ENCODE assay signal across 12 mouse cellular contexts in genomic region chr17:71309141-71309540, GRCm38 (mm10). TPM values are rescaled to one million over a fixed set of nuclear protein-coding genes. Genes with fewer than 3 reads are reported as not detected.
DNase-seq lines count a peak whose midpoint lies in the region; ATAC-seq and TF ChIP-seq lines count a peak whose summit lies in the region.
"Had no signal": no experiment of that assay in that cellular context is flagged by ENCODE, and none has a peak within 500 bp of the region (broad histone marks: within the 10 kb centered on the region; RNA-seq: fewer than 3 reads in every experiment).

No protein-coding gene starts in this region.

- no peak for ATAC-seq in heart, embryonic 14.5 days (ENCODE audit: insufficient number of reproducible peaks, insufficient read depth, low FRiP score, low read depth)
- ATAC-seq in limb, embryonic 11.5 days (ENCODE audit: insufficient number of reproducible peaks, low FRiP score, low TSS enrichment, low read depth): no peak
- ATAC-seq in midbrain, postnatal 0 days (ENCODE audit: low FRiP score): no peak
- no peak for ATAC-seq in intestine, embryonic 15.5 days
- no peak for ATAC-seq in CD4-positive, CD25-positive, alpha-beta regulatory T cell, adult 4 months

- peak overlapping the region; percentile 17 to 68 for H3K4me3 ChIP-seq in heart, embryonic 14.5 days (ENCODE audit: control insufficient read depth in 1 of 2, insufficient read depth in 1 of 2, low read depth in 1 of 2, low read length in 2 of 2)
- H3K4me3 ChIP-seq in heart, adult 2 months: no peak overlapping the region
- H3K4me3 ChIP-seq in embryonic facial prominence, embryonic 10.5 days: peak overlapping the region; percentile 78
- H3K4me3 ChIP-seq in limb, embryonic 11.5 days (ENCODE audit: low read depth, low read length): 0 out of 2 replicates have a peak overlapping the region, but pooled peaks have one; percentile 2
- no peak overlapping the region for H3K4me3 ChIP-seq in midbrain, postnatal 0 days (ENCODE audit: low read depth, low read length)
- H3K4me3 ChIP-seq in intestine, embryonic 15.5 days (replicated peaks): no peak overlapping the region

- intact Hi-C loops in heart, adult 2 months (cut with DNase I): loop anchor here (5.0 kb wide), 1 partner anchor 42 kb away; no protein-coding TSS in a partner anchor

- 34% methylated on average over 14 of the region's 14 CpGs for WGBS in heart, embryonic 14.5 days
- WGBS in heart, adult 2 months: 39% methylated on average over 14 of the region's 14 CpGs
- WGBS in embryonic facial prominence, embryonic 10.5 days: 21% methylated on average over 14 of the region's 14 CpGs
- WGBS in limb, embryonic 11.5 days: 26% methylated on average over 14 of the region's 14 CpGs
- WGBS in midbrain, postnatal 0 days: 13% methylated on average over 14 of the region's 14 CpGs
- 53% methylated on average over 14 of the region's 14 CpGs for WGBS in intestine, embryonic 15.5 days

- TF ChIP-seq POLR2A in heart, adult 2 months (IDR thresholded peaks at IDR 0.05; ENCODE audit: insufficient read depth, low read depth, low read length): no peak

- H3K27ac ChIP-seq in heart, embryonic 14.5 days (replicated peaks in 1 of 2; ENCODE audit: control insufficient read depth in 1 of 2, insufficient read depth in 1 of 2, low read depth in 2 of 2, low read length in 2 of 2): no peak overlapping the region
- H3K27ac ChIP-seq in heart, adult 2 months: no peak overlapping the region; the same call in 1 of the 2 replicates
- peak overlapping the region; percentile 92 for H3K27ac ChIP-seq in embryonic facial prominence, embryonic 10.5 days (replicated peaks)
- no peak overlapping the region for H3K27ac ChIP-seq in limb, embryonic 11.5 days (replicated peaks; ENCODE audit: low read depth, low read length)
- no peak overlapping the region for H3K27ac ChIP-seq in midbrain, postnatal 0 days (ENCODE audit: low read depth, low read length)
- H3K27ac ChIP-seq in intestine, embryonic 15.5 days: no peak overlapping the region
- H3K27ac ChIP-seq: lung, embryonic 15.5 days had no signal

- no peak for DNase-seq in heart, adult 2 months
- peak; percentile 47 for DNase-seq in embryonic facial prominence, embryonic 10.5 days (ENCODE audit: low spot score)
- DNase-seq in limb, embryonic 11.5 days (ENCODE audit: low spot score): peak; percentile 39
- no peak for DNase-seq in midbrain, postnatal 0 days (ENCODE audit: low spot score)
- no peak for DNase-seq in adrenal gland, adult 2 months
- DNase-seq: adrenal gland, postnatal 25 days; kidney, adult 8-10 months had no signal

- no peaks in the 10 kb centered on the region for H3K79me2 ChIP-seq in heart, adult 2 months (replicated peaks; ENCODE audit: control insufficient read depth, insufficient read depth, low read length)

- TF ChIP-seq EP300 in heart, adult 2 months (IDR thresholded peaks at IDR 0.05; ENCODE audit: insufficient read depth, low read depth, low read length): no peak

- no peaks in the 10 kb centered on the region for H3K9me3 ChIP-seq in heart, embryonic 14.5 days (ENCODE audit: control insufficient read depth, low read length)
- no peaks in the 10 kb centered on the region for H3K9me3 ChIP-seq in embryonic facial prominence, embryonic 10.5 days
- no peaks in the 10 kb centered on the region for H3K9me3 ChIP-seq in limb, embryonic 11.5 days (ENCODE audit: control insufficient read depth, low read length)
- H3K9me3 ChIP-seq in midbrain, postnatal 0 days (ENCODE audit: low read length): no peaks in the 10 kb centered on the region
- H3K9me3 ChIP-seq in intestine, embryonic 15.5 days: no peaks in the 10 kb centered on the region
- H3K9me3 ChIP-seq: lung, embryonic 15.5 days had no signal

- no peak for TF ChIP-seq CTCF in heart, adult 2 months (IDR thresholded peaks at IDR 0.05)
- TF ChIP-seq CTCF in midbrain, postnatal 0 days (IDR thresholded peaks at IDR 0.05): no peak

- H3K4me1 ChIP-seq in heart, embryonic 14.5 days (ENCODE audit: control insufficient read depth in 2 of 2, insufficient read depth in 2 of 2, low read length in 2 of 2): peaks cover 15 to 31% of the 10 kb centered on the region in 2 experiments
- peaks cover 1% of the 10 kb centered on the region; the same call in 1 of the 2 replicates for H3K4me1 ChIP-seq in heart, adult 2 months (ENCODE audit: control insufficient read depth, insufficient read depth, low read length)
- peaks cover 41% of the 10 kb centered on the region for H3K4me1 ChIP-seq in embryonic facial prominence, embryonic 10.5 days
- peaks cover 8% of the 10 kb centered on the region for H3K4me1 ChIP-seq in limb, embryonic 11.5 days (ENCODE audit: control insufficient read depth, insufficient read depth, low read length)
- H3K4me1 ChIP-seq in midbrain, postnatal 0 days (ENCODE audit: insufficient read depth, low read length): peaks cover 8% of the 10 kb centered on the region; the same call in 1 of the 2 replicates
- peaks cover 11% of the 10 kb centered on the region for H3K4me1 ChIP-seq in intestine, embryonic 15.5 days (replicated peaks)

- H3K27me3 ChIP-seq in heart, embryonic 14.5 days (ENCODE audit: control insufficient read depth, insufficient read depth, low read length): peaks cover 5% of the 10 kb centered on the region; the same call in 1 of the 2 replicates
- H3K27me3 ChIP-seq in heart, adult 2 months (ENCODE audit: control insufficient read depth, insufficient read depth, low read length): no peaks in the 10 kb centered on the region; the same call in 1 of the 2 replicates
- H3K27me3 ChIP-seq in embryonic facial prominence, embryonic 10.5 days (replicated peaks; ENCODE audit: low read depth, poor library complexity, severe bottlenecking): peaks cover 32% of the 10 kb centered on the region
- no peaks in the 10 kb centered on the region for H3K27me3 ChIP-seq in limb, embryonic 11.5 days (ENCODE audit: control insufficient read depth, insufficient read depth, low read length)
- H3K27me3 ChIP-seq in midbrain, postnatal 0 days (ENCODE audit: insufficient read depth, low read length): peaks cover 20% of the 10 kb centered on the region
- peaks cover 24% of the 10 kb centered on the region for H3K27me3 ChIP-seq in intestine, embryonic 15.5 days (replicated peaks)
- H3K27me3 ChIP-seq: CH12.LX had no signal

- peak overlapping the region; percentile 82 for H3K9ac ChIP-seq in heart, embryonic 14.5 days (ENCODE audit: low read length)
- no peak overlapping the region for H3K9ac ChIP-seq in heart, adult 2 months (ENCODE audit: low read depth, low read length)
- peak overlapping the region; percentile 27 for H3K9ac ChIP-seq in limb, embryonic 11.5 days (ENCODE audit: low read length)
- no peak overlapping the region for H3K9ac ChIP-seq in midbrain, postnatal 0 days (replicated peaks; ENCODE audit: low read length, poor library complexity, severe bottlenecking)
- H3K9ac ChIP-seq in intestine, embryonic 15.5 days: no peak overlapping the region
- H3K9ac ChIP-seq: lung, embryonic 15.5 days had no signal

- H3K4me2 ChIP-seq in heart, embryonic 14.5 days (ENCODE audit: low read length): peak overlapping the region; percentile 98
- peak overlapping the region; percentile 99 for H3K4me2 ChIP-seq in limb, embryonic 11.5 days (ENCODE audit: low read depth, severe bottlenecking)
- H3K4me2 ChIP-seq in midbrain, postnatal 0 days (ENCODE audit: low read depth, low read length, poor library complexity, severe bottlenecking): peak overlapping the region; percentile 22; the same call in 1 of the 2 replicates
- H3K4me2 ChIP-seq in intestine, embryonic 15.5 days (replicated peaks): no peak overlapping the region

- H3K36me3 ChIP-seq in heart, embryonic 14.5 days (ENCODE audit: control insufficient read depth, insufficient read depth, low read length): no peaks in the 10 kb centered on the region
- H3K36me3 ChIP-seq in heart, adult 2 months (ENCODE audit: control insufficient read depth, insufficient read depth, low read length): no peaks in the 10 kb centered on the region
- peaks cover 9% of the 10 kb centered on the region; the same call in 1 of the 2 replicates for H3K36me3 ChIP-seq in embryonic facial prominence, embryonic 10.5 days (replicated peaks)
- no peaks in the 10 kb centered on the region for H3K36me3 ChIP-seq in limb, embryonic 11.5 days (ENCODE audit: control insufficient read depth, insufficient read depth, low read length)
- no peaks in the 10 kb centered on the region for H3K36me3 ChIP-seq in midbrain, postnatal 0 days (ENCODE audit: insufficient read depth, low read length)
- H3K36me3 ChIP-seq in intestine, embryonic 15.5 days: no peaks in the 10 kb centered on the region
- H3K36me3 ChIP-seq: lung, embryonic 15.5 days had no signal

RNA-seq across cellular contexts. Expression of gene Emilin2, which starts 2.6 kb away (rescaled TPM):
- polyA plus RNA-seq in heart, embryonic 14.5 days (2014; fragmentation: Nextera tagmentation; extraction: Ambion mirVana): 42.6 and 45.4 TPM in 2 replicates
- total RNA-seq in heart, adult 2 months (2021): 10 to 100 TPM; 43.3 to 43.5 TPM
- 37.2 and 39.3 TPM in 2 replicates for polyA plus RNA-seq in heart, adult 2 months (2012; rRNA removed)
- 22.2 and 23.8 TPM in 2 replicates for polyA plus RNA-seq in embryonic facial prominence, embryonic 10.5 days (2016; fragmentation: Nextera tagmentation; extraction: Ambion mirVana)
- 15.8 and 20.3 TPM in 2 replicates for polyA plus RNA-seq in limb, embryonic 11.5 days (2014; fragmentation: Nextera tagmentation; extraction: Ambion mirVana)
- total RNA-seq in midbrain, postnatal 0 days (2014; rRNA removed): 1.9 and 3.7 TPM in 2 replicates
- polyA plus RNA-seq in midbrain, postnatal 0 days (2015; fragmentation: Nextera tagmentation; extraction: Ambion mirVana): 0.93 and 2.2 TPM in 2 replicates
- 2.6 and 2.7 TPM in 2 replicates for polyA plus RNA-seq in intestine, embryonic 15.5 days (2015; fragmentation: Nextera tagmentation; extraction: Ambion mirVana)
- 1 to 10 TPM; 6.6 to 10.0 TPM for total RNA-seq in adrenal gland, adult 2 months (2021)
- 7.3 and 8.2 TPM in 2 replicates for polyA plus RNA-seq in adrenal gland, adult 2 months (2012; rRNA removed)
- polyA plus RNA-seq in CD4-positive, CD25-positive, alpha-beta regulatory T cell, adult 4 months (2017; shearing (Covaris generic)): not detected

Comparison
In these comparisons a context has a peak if more than half of its experiments do, and no peak if none do; other contexts are left out.
1. H3K4me3 ChIP-seq: peak in heart, embryonic 14.5 days (2 of 2), embryonic facial prominence, embryonic 10.5 days (single experiment) and limb, embryonic 11.5 days (single experiment); none in heart, adult 2 months (single experiment), midbrain, postnatal 0 days (single experiment) and intestine, embryonic 15.5 days (single experiment).
2. H3K9ac ChIP-seq: peak in heart, embryonic 14.5 days (single experiment) and limb, embryonic 11.5 days (single experiment); none in heart, adult 2 months (single experiment), midbrain, postnatal 0 days (single experiment) and intestine, embryonic 15.5 days (single experiment).
3. DNase-seq: peak in embryonic facial prominence, embryonic 10.5 days (single experiment) and limb, embryonic 11.5 days (single experiment); none in heart, adult 2 months (0 of 2), midbrain, postnatal 0 days (single experiment) and adrenal gland, adult 2 months (single experiment).